ENCODE assay signal across 17 mouse cellular contexts in genomic region chr5:68150347-68151043, GRCm38 (mm10).
"Had no signal": no experiment of that assay in that cellular context is flagged by ENCODE, and none has a peak within 500 bp of the region (broad histone marks: within the 10 kb centered on the region; RNA-seq: fewer than 3 reads in every experiment).

No protein-coding gene starts in this region.

- H3K27ac ChIP-seq: left cerebral cortex, adult 2 months; liver, embryonic 13.5 days; macrophage; midbrain, embryonic 12.5 days; midbrain, embryonic 15.5 days; neural tube, embryonic 12.5 days; neural tube, embryonic 15.5 days; stomach, postnatal 0 days had no signal

- H3K36me3 ChIP-seq: liver, embryonic 13.5 days; midbrain, embryonic 12.5 days; midbrain, embryonic 15.5 days; neural tube, embryonic 12.5 days; neural tube, embryonic 15.5 days had no signal

- H3K4me2 ChIP-seq: liver, embryonic 13.5 days; midbrain, embryonic 12.5 days; midbrain, embryonic 15.5 days; neural tube, embryonic 12.5 days; neural tube, embryonic 15.5 days had no signal

- H3K9ac ChIP-seq: liver, embryonic 13.5 days; midbrain, embryonic 12.5 days; midbrain, embryonic 15.5 days; neural tube, embryonic 12.5 days; neural tube, embryonic 15.5 days had no signal

- H3K4me3 ChIP-seq: left cerebral cortex, adult 2 months; liver, embryonic 13.5 days; midbrain, embryonic 12.5 days; midbrain, embryonic 15.5 days; neural tube, embryonic 12.5 days; neural tube, embryonic 15.5 days had no signal

- H3K4me1 ChIP-seq: liver, embryonic 13.5 days; midbrain, embryonic 12.5 days; midbrain, embryonic 15.5 days; neural tube, embryonic 12.5 days; neural tube, embryonic 15.5 days had no signal

- H3K27me3 ChIP-seq: liver, embryonic 13.5 days; midbrain, embryonic 12.5 days; midbrain, embryonic 15.5 days; neural tube, embryonic 12.5 days; neural tube, embryonic 15.5 days had no signal

- H3K9me3 ChIP-seq: liver, embryonic 13.5 days; midbrain, embryonic 12.5 days; midbrain, embryonic 15.5 days; neural tube, embryonic 12.5 days; neural tube, embryonic 15.5 days had no signal

- DNase-seq: kidney, postnatal 10 days; kidney, postnatal 36 days; liver, embryonic 13.5 days; lung, adult 2 months; lung, postnatal 14 days; right cerebral cortex, adult 18-20 months; right cerebral cortex, postnatal 14 days; thymus, adult 2 months; thymus, postnatal 14 days; thymus, postnatal 4 days had no signal
